Mouse (Mus musculus): ENCODE measurements at regions not wholly inside any gene's neighbourhood (a gene's known extent, or its start where the extent isn't known, plus 50 kb on each side); places are given as distances from the start of the nearest gene placed in this dataset.

DNA sequence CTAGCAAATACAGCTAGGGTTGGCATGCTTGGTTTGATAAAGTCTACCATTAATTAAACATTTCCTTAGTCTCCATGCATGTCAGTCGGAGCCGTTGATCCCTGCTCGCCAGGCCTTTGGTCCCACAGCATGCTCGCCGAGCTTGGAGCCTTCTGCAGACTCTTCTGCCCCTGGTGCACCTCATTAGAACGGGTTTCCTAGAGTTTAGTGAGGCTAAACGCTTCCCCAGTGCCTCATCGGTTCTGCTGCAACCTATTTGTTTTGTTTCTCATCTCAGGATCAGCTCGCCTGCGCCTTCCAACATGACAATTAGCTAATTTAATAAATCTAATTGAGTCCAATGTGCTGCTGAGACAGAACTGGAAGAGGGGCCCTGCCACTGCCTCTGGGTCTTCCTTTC is 107.7 kb upstream of the Tenm3 start:
- no peaks in the 10 kb centered on the region for H3K27me3 ChIP-seq (replicated peaks)
- H3K4me3 ChIP-seq: no peak overlapping the region
- no peaks in the 10 kb centered on the region for H3K9me3 ChIP-seq
- no peak for ATAC-seq (replicated peaks)
- WGBS: 82% methylated on average over 10 of the region's 10 CpGs
- no peaks in the 10 kb centered on the region for H3K36me3 ChIP-seq (replicated peaks)
- no peak overlapping the region for H3K9ac ChIP-seq
- H3K4me2 ChIP-seq: no peak overlapping the region
- H3K27ac ChIP-seq: no peak overlapping the region
- no peaks in the 10 kb centered on the region for H3K4me1 ChIP-seq

DNA sequence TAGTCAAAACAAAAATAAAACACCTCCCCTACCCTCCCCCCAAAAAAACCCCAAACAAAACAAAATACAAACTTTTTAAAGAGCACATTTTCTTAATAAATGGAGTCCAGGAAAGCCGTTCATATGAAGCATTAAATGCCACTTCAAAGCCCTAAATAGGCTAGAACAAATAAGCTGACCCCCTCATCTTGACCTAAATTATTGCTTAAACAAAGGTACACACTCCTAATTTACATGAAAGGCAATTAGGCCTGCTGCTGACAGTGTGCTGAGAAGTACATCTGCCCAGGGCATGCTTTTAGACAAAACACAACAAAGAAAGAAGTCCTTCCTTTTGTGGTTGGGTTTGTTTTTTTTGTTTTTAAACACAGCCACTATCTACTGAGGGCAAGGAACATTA is 100.4 kb upstream of the Tenm3 start:
- H3K27me3 ChIP-seq (replicated peaks): no peaks in the 10 kb centered on the region
- H3K36me3 ChIP-seq (replicated peaks): no peaks in the 10 kb centered on the region
- H3K9ac ChIP-seq: no peak overlapping the region
- no peak overlapping the region for H3K27ac ChIP-seq
- WGBS: 47% methylated on average over 1 of the region's 1 CpGs
- no peak overlapping the region for H3K4me3 ChIP-seq
- no peaks in the 10 kb centered on the region for H3K9me3 ChIP-seq
- no peak overlapping the region for H3K4me2 ChIP-seq
- no peaks in the 10 kb centered on the region for H3K4me1 ChIP-seq
- ATAC-seq (replicated peaks): no peak

DNA sequence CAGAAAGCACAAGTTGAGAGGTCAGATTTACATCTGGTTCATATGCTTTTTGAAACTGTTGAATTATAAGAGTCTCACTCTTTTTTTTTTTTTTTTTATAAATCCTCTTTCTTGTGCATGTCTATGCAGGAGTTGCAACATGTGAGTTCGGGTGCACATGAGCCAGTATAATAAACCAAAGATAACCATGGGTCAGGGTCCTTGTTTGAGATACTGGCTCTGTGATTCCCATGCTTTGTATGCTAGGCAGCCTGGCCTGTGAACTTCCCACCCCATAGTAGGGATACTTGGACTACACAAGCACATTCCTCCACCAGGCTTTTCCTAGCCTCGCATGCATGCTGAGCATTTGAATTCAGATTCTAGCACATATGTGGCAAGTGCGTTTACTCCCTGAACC is 93.4 kb upstream of the Tenm3 start:
- Histone ChIP-seq H3K4me2 (no peak overlapping the region), H3K27me3 (replicated peaks) (no peaks in the 10 kb centered on the region), H3K27ac (no peak overlapping the region), H3K4me1 (no peaks in the 10 kb centered on the region), H3K9ac (no peak overlapping the region), H3K36me3 (replicated peaks) (no peaks in the 10 kb centered on the region), H3K4me3 (no peak overlapping the region), H3K9me3 (no peaks in the 10 kb centered on the region)
- no peak for ATAC-seq (replicated peaks)
- WGBS: 86% methylated on average over 3 of the region's 3 CpGs

DNA sequence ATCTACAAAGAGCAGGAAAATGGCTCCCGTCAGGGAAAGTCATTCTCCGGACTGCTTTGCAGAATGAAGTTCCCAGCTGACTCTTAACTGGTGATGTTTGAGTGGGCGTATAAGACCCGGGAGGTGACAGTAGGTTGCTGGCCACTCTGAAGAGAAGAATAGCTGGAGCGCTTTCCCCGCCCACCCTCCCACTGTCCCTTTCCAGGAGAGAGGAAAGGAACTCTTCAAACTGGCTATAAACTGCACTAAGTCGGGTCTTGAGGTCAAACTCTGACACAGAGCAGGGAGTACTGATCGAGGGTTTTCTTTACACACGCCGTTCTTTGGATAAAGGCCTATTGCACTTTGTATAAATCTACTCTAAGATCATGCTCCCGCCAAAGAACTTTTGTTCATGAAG is 83.4 kb upstream of the Tenm3 start:
- H3K27ac ChIP-seq: no peak overlapping the region
- no peak for ATAC-seq (replicated peaks)
- H3K4me2 ChIP-seq: no peak overlapping the region
- H3K4me1 ChIP-seq: no peaks in the 10 kb centered on the region
- H3K9me3 ChIP-seq: no peaks in the 10 kb centered on the region
- 79% methylated on average over 11 of the region's 11 CpGs for WGBS
- H3K27me3 ChIP-seq (replicated peaks): no peaks in the 10 kb centered on the region
- H3K36me3 ChIP-seq (replicated peaks): no peaks in the 10 kb centered on the region
- H3K4me3 ChIP-seq: no peak overlapping the region
- H3K9ac ChIP-seq: no peak overlapping the region

DNA sequence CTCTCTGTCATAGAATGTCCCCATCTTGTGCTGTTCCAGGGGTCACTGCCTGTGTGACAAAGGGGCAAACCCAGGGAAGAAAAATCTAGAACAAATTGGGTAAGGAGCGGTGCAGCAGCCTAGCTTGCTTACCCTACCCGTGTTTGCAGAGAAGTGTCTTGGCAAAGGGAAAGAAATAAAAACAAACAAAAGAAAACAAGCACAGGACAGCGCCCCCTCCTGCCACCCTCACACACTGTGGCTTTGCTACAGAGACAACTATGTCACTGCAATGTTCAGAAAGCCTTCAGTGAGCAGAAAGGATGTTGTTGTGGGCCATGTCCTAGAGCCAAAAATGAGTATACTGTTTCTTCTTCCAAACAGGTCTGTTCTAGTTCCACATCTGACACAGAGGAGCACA is 71.5 kb upstream of the Tenm3 start:
- Histone ChIP-seq H3K9me3 (no peaks in the 10 kb centered on the region), H3K4me3 (no peak overlapping the region), H3K27me3 (replicated peaks) (no peaks in the 10 kb centered on the region), H3K27ac (no peak overlapping the region), H3K4me2 (no peak overlapping the region), H3K9ac (no peak overlapping the region), H3K36me3 (replicated peaks) (no peaks in the 10 kb centered on the region), H3K4me1 (no peaks in the 10 kb centered on the region)
- WGBS: 67% methylated on average over 3 of the region's 3 CpGs
- ATAC-seq (replicated peaks): no peak

DNA sequence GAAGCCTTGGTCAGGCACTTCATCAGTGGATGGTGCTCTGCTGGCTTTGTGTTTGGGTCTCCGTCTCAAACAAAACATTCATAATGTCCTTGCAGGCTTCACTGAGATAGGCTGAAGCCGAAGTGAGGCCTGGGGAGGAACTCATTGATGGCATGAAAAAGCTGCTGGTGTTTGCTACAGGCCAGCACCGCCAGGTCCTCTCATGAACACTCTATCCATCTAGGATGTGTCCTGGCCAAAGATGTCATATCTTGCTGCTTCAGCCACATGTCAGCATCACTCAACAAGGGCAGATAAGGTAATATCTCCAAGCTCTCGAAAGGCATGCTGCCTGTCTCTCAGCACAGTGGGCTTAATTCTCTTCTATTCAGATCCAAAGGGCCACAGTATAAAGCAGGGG is 69.1 kb upstream of the Tenm3 start:
- Histone ChIP-seq H3K27ac (no peak overlapping the region), H3K4me1 (no peaks in the 10 kb centered on the region), H3K4me2 (no peak overlapping the region), H3K27me3 (replicated peaks) (no peaks in the 10 kb centered on the region), H3K36me3 (replicated peaks) (no peaks in the 10 kb centered on the region), H3K9ac (no peak overlapping the region), H3K9me3 (no peaks in the 10 kb centered on the region), H3K4me3 (no peak overlapping the region)
- no peak for ATAC-seq (replicated peaks)
- WGBS: 84% methylated on average over 4 of the region's 4 CpGs

DNA sequence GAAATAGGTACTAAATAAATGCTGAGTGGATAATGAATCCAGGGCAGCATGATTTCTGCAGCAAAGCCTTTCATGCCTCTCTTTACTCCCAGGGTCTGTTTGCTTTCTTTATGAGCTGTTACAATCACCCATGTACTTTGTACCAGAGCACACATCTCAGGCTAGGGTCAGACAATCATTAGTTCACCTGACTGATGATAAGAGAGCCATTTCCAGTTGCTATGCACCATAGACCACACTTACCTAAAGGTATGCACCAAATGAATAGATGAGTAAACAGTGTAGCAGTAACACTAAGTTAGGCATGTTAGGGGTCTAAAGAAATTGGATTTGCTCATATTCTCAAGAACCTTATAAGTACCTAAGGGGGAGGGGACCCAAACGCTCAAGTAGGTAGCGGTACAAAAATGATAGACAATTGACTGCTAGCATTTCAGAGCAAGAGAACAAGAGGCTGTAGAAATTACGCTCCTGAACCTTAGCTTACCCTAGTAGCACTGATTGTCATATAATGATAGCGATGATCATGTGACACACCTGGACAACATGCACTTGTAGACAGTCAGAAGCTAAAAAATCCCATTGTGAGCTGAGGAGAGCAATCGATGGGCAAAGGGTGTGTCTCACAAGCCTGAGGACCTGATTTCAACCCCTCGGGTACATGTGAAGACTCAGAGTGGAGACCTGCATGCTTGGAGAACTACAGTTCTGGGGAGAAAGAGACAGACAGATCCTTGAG is 58.1 kb upstream of the Tenm3 start:
- no peak overlapping the region for H3K9ac ChIP-seq
- H3K4me2 ChIP-seq: no peak overlapping the region
- H3K27ac ChIP-seq: no peak overlapping the region
- H3K4me3 ChIP-seq: no peak overlapping the region
- WGBS: 93% methylated on average over 6 of the region's 6 CpGs
- no peaks in the 10 kb centered on the region for H3K9me3 ChIP-seq
- ATAC-seq (replicated peaks): no peak
- H3K36me3 ChIP-seq (replicated peaks): no peaks in the 10 kb centered on the region
- no peaks in the 10 kb centered on the region for H3K27me3 ChIP-seq (replicated peaks)
- 0 out of 2 replicates have a peak, but pooled peaks cover under 1% of the 10 kb centered on the region for H3K4me1 ChIP-seq

DNA sequence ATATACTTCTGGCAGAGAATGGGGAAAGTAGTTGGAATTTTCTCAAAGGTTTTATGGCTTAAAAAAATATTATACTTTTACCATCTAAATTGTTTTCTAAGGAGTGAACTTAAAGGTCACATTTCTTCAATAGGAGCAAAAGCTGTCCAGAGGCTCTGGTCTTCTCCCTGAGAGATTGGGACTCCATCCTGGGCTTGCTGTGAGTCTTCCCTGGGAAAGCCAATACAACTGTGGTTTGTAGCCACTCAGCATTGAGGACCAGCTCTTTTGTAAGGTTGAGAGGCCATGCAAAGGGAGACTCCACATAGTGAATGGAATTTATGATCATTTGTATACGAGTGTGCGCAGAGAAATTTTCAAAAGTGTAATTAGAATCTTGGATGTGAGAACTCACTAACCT is 52.9 kb upstream of the Tenm3 start:
- peaks cover 7% of the 10 kb centered on the region; the same call in 1 of the 2 replicates for H3K4me1 ChIP-seq
- H3K27ac ChIP-seq: no peak overlapping the region
- no peak for ATAC-seq (replicated peaks)
- no peaks in the 10 kb centered on the region for H3K9me3 ChIP-seq
- H3K27me3 ChIP-seq (replicated peaks): no peaks in the 10 kb centered on the region
- no peaks in the 10 kb centered on the region for H3K36me3 ChIP-seq (replicated peaks)
- H3K4me2 ChIP-seq: no peak overlapping the region
- 50% methylated on average over 2 of the region's 2 CpGs for WGBS
- no peak overlapping the region for H3K4me3 ChIP-seq
- no peak overlapping the region for H3K9ac ChIP-seq

DNA sequence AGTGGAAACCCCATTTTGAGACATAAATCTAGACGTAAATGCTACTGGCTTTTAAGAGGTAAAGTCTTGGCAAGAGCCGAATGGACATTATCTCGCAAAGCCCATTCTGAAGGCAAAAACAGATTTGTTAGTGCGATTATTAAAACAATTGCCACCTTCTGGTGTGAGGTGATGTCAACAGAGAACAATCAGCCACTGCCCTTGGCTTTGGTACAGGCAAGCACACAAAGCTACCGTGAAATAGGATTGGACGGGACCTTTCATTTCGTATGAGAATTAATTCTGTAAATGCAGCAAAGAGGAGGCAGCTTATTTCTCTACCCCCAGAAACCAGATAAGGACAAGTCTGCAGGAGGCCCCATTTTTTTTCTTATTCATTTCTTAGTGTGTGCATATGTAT is 52.5 kb upstream of the Tenm3 start:
- Histone ChIP-seq H3K9ac (no peak overlapping the region), H3K27ac (no peak overlapping the region), H3K4me3 (no peak overlapping the region), H3K4me1 (peaks cover 7% of the 10 kb centered on the region; the same call in 1 of the 2 replicates), H3K36me3 (replicated peaks) (no peaks in the 10 kb centered on the region), H3K4me2 (no peak overlapping the region), H3K9me3 (no peaks in the 10 kb centered on the region), H3K27me3 (replicated peaks) (no peaks in the 10 kb centered on the region)
- no peak; the same call in 1 of the 2 replicates for ATAC-seq (replicated peaks)
- WGBS: 21% methylated on average over 7 of the region's 7 CpGs

DNA sequence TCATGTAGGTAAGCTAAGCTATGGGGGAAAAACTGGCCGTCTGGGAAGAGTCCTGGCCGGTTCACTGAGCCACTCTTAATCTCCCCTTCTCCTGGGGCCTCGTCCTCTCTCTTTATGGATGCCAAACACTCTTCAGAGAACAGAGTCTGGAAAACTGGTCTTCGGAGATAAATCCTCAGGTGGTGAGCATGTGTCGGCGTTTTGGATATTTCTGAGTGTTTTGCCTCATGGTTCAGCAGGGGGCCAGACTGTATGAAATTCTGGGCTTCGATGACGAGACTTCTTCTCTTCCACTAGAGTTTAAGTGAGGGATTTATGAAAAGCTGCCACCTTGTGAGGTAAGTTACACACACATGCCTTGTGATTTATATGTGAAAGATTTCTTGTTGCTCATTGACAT is 51.8 kb upstream of the Tenm3 start:
- Histone ChIP-seq H3K9me3 (no peaks in the 10 kb centered on the region), H3K4me3 (no peak overlapping the region), H3K27me3 (replicated peaks) (no peaks in the 10 kb centered on the region), H3K9ac (no peak overlapping the region), H3K4me2 (no peak overlapping the region; the same call in 1 of the 2 replicates), H3K36me3 (replicated peaks) (no peaks in the 10 kb centered on the region), H3K27ac (no peak overlapping the region), H3K4me1 (peaks cover 7% of the 10 kb centered on the region; the same call in 1 of the 2 replicates)
- ATAC-seq (replicated peaks): no peak
- 22% methylated on average over 8 of the region's 8 CpGs for WGBS

Measured in midbrain, embryonic 15.5 days (tissue).